Mouse (Mus musculus) MEL (cell line): ENCODE data around the gene Gabbr2.

Experiments used
- CTCF ChIP-seq, 3 experiments: IDR thresholded peaks in 2 of 3; conservative IDR thresholded peaks in 1 of 3; 2 replicates each; pipeline ENCODE4 v1.5.1; 2011 to 2012; ENCODE audit warnings: low read length in 3 of 3, low read depth in 2 of 3, mild to moderate bottlenecking in 2 of 3, improper control_type of control experiment in 1 of 3, inconsistent platforms in 1 of 3, mixed read lengths in 1 of 3, moderate library complexity in 1 of 3; ENCODE audit not compliant: control insufficient read depth in 1 of 3, insufficient read depth in 1 of 3, poor library complexity in 1 of 3, severe bottlenecking in 1 of 3
- EP300 ChIP-seq, 2 experiments: IDR thresholded peaks; 2 replicates each; pipeline ENCODE4 v1.6.1; 2011; ENCODE audit warnings: improper control_type of control experiment in 2 of 2, low read length in 2 of 2, low read depth in 1 of 2, mild to moderate bottlenecking in 1 of 2
- GABPA ChIP-seq: IDR thresholded peaks from 2 replicates; pipeline ENCODE4 v1.6.1; 2012; ENCODE audit warnings: low read depth, mild to moderate bottlenecking, inconsistent platforms, low read length, improper control_type of control experiment, moderate library complexity
- GATA1 ChIP-seq: IDR thresholded peaks from 2 replicates; pipeline ENCODE4 v1.6.1; 2011; ENCODE audit warnings: low read depth, low read length, improper control_type of control experiment
- HCFC1 ChIP-seq: IDR thresholded peaks from 2 replicates; pipeline ENCODE4 v1.6.1; 2012; ENCODE audit warnings: low read depth, mild to moderate bottlenecking, inconsistent platforms, low read length, improper control_type of control experiment, moderate library complexity
- MAFK ChIP-seq: IDR thresholded peaks from 2 replicates; pipeline ENCODE4 v1.6.1; 2011; ENCODE audit warnings: low read depth, mild to moderate bottlenecking, low read length, improper control_type of control experiment, borderline replicate concordance
- POLR2A ChIP-seq, 2 experiments: IDR thresholded peaks; 2 replicates each; pipeline ENCODE4 v1.6.1; 2011 to 2012; ENCODE audit warnings: low read length in 2 of 2, mild to moderate bottlenecking in 2 of 2, control low read depth in 1 of 2, improper control_type of control experiment in 1 of 2, low read depth in 1 of 2, moderate library complexity in 1 of 2; ENCODE audit not compliant: control insufficient read depth in 1 of 2, insufficient read depth in 1 of 2, poor library complexity in 1 of 2
- POLR2AphosphoS5 ChIP-seq: IDR thresholded peaks from 2 replicates; pipeline ENCODE4 v1.6.1; 2012; ENCODE audit warnings: low read depth, borderline replicate concordance, mild to moderate bottlenecking, inconsistent platforms, low read length, moderate library complexity, mixed read lengths
- TAL1 ChIP-seq: IDR thresholded peaks from 2 replicates; pipeline ENCODE4 v1.6.1; 2012; ENCODE audit warnings: mild to moderate bottlenecking, inconsistent platforms, low read length, moderate library complexity, mixed read lengths
- USF2 ChIP-seq, 2 experiments: IDR thresholded peaks; 2 replicates each; pipeline ENCODE4 v1.6.1; 2011 to 2012; ENCODE audit warnings: improper control_type of control experiment in 2 of 2, low read length in 2 of 2, borderline replicate concordance in 1 of 2, inconsistent platforms in 1 of 2, low read depth in 1 of 2, mild to moderate bottlenecking in 1 of 2; ENCODE audit not compliant: insufficient read depth in 1 of 2

- TF ChIP-seq TAL1, result no peak
- no peak for TF ChIP-seq GABPA
- no peak for TF ChIP-seq GATA1
- no peak for TF ChIP-seq HCFC1
- TF ChIP-seq POLR2A (IDR thresholded peaks at IDR 0.05; ENCODE audit: control insufficient read depth in 1 of 2, insufficient read depth in 1 of 2, low read depth in 1 of 2, low read length in 2 of 2, poor library complexity in 1 of 2), result no peak
- TF ChIP-seq EP300 (IDR thresholded peaks at IDR 0.05; ENCODE audit: low read depth in 1 of 2, low read length in 2 of 2), result no peak
- TF ChIP-seq MAFK, result no peak
- no peak for TF ChIP-seq CTCF (IDR thresholded peaks at IDR 0.05 in 2 of 3, conservative IDR thresholded peaks at IDR 0.05 in 1 of 3; ENCODE audit: control insufficient read depth in 1 of 3, insufficient read depth in 1 of 3, low read depth in 2 of 3, low read length in 3 of 3, poor library complexity in 1 of 3, severe bottlenecking in 1 of 3)
- TF ChIP-seq POLR2AphosphoS5, result no peak
- TF ChIP-seq USF2 (IDR thresholded peaks at IDR 0.05; ENCODE audit: borderline replicate concordance in 1 of 2, insufficient read depth in 1 of 2, low read depth in 1 of 2, low read length in 2 of 2), result no peak
Observed at GRCm38 (mm10) chr4:46915934-46916333, 75.7 kb downstream of the Gabbr2 start.
